Mouse (Mus musculus): ENCODE measurements around the gene Hist1h4j.
"Not testable (repeated sequence)": the region's sequence is repeated elsewhere in the genome, so short reads cannot be mapped to it uniquely, and the experiment has no call there.

The Hist1h4j gene

DNA sequence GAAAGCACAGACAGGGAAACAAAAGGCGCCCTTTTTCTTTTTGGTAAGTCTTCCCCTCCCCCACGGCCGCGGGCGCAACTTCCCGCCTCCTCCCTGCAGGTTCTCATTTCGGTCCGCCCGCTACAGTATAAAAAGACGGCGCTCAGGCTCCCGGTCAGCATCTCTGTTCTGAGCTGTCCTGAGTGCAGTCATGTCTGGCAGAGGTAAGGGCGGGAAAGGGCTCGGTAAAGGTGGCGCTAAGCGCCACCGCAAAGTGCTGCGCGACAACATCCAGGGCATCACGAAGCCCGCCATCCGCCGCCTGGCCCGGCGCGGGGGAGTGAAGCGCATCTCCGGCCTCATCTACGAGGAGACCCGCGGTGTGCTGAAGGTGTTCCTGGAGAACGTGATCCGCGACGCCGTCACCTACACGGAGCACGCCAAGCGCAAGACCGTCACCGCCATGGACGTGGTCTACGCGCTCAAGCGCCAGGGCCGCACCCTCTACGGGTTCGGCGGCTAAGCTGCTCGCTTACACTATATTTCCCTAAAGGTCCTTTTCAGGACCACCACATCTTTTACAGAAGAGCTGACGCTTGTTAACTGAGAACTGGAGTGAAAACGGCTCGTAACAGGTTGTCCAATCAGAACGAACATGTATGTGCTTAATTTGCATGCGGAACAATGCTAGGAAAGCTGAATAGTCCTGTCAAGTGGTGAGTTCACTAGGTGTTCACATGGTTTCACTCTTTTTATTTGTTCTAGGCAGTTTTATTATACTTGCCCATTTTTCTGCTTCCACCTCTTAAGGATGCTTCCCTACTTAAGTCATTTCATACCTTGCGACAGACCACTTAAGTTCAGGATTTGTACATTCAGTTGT is at the start of gene Hist1h4j:
Gene Hist1h4j, plus strand, starts transcription at position 159 of the 862 bp plus-strand sequence.
- peak; percentile 50 to 57 for DNase-seq

DNA sequence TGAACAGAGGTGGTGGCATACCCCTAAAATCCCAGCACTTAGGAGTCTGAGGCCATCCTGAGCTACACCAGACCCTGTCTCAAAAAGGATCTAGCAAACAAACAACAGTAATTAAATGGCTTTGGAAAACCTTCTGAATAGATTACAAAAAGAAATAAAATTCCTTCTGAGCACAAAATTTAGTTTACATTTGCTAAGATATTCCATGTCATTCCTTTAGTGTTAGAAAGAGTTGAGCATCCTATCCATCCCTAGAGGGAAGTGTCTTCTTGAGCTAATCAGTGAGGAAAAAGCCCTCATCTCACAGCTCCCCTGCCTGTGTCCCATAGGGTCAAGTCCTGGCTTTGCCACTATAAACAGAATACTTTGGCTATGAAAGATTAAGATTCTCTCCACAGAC is 37.1 kb upstream of the Hist1h4j start, which contains the start of gene Olfr1359:
Gene Olfr1359, plus strand, starts transcription at position 301 of the 400 bp plus-strand sequence.
- no peak for DNase-seq

DNA sequence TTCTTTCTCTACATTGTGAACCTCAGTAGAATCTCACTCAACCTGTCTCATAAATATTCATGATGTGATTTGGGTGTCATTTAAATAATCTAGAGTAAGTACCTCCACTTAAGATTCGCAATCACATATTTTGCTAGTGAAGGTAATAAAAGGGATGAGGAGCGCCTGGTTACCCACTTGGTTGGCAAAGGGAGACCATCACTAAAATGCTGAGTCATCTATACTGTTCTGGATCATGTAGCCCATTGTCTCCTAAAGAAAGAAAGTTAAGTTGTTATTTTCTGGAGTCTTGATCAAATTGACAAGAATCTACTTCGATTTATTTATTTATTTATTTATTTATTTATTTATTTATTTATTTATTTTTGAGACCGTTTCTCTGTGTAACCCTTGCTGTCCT is 28.2 kb upstream of the Hist1h4j start:
- no peak for DNase-seq

DNA sequence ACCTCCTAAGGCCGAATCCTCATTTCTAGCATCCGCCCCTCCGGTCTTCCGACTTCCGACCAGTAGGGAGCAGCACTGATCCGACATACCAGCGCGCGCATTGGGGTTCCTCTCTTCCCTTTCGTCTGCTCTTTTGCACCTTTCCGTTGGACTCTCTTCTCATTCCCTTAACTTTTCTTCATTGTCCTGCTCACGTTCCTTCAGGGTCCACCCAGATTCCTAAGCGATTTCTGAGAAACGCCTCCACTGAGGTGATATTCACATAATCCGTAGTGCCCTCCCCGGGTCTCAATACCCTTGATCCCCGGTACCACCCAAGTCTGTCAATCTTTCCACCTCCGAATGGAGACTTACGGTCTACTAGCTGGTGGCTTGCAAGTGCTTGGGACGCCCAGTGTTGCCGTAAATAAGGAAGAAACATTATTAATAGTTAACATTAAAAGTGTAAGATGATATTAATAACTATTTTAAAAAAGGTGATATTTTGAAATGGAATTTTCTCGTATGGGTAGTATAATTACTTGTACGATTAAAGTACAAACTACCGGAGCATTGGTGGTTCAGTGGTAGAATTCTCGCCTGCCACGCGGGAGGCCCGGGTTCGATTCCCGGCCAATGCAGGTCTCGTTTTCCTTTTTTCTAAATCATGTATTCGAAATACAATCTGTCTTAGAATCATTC is 24.7 kb upstream of the Hist1h4j start:
- DNase-seq, result peak; percentile 86 to 89

DNA sequence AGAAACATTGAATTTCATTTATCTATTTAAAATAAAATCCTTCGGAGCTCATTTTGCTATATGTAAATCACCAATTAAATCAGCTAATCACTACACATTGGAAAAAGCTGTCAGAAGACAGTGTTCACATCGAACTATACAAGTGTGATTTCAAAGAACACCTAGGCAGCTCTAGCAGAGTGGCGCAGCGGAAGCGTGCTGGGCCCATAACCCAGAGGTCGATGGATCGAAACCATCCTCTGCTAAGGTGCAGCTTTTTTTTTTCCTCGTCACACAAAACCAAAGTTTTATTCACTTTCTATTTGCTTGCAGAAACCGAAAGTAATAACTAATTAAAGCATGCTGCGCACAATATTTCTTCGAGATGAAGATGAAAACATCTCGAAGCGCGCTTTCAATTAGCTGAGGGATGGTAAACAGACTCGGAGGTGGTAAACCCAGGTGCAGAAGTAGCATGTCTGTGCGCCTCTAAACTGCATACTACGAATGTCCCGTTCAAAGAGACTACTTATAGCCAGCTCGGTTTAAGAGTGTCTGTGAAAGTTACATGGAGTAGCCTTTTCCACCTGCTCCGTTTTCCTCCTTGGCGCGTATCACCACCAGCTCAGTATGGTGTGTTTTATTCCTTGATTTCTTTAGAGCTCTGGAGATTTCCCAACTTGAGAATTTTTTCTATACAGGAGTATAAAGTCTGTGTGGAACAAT is 23.9 kb upstream of the Hist1h4j start:
- peak; percentile 67 to 76 for DNase-seq

DNA sequence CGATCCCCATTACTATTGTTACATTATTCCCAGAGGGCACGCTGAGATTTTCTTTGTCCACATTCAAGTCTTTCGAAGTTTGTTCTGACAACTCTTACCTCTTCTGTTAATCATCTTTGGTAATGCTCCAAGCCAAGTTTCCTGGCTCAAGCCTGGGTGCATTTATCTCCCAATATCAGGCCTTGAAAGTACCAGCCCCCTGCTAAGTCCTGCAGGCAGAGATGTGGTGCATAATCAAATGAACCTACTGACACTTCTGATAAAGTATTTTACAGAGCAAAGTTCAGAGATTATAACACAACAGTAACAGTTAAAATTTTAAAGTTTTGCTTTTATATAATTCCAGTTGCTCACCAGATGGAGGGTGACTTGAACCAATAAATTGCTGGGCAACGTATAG is 23.2 kb upstream of the Hist1h4j start:
- no peak for DNase-seq

DNA sequence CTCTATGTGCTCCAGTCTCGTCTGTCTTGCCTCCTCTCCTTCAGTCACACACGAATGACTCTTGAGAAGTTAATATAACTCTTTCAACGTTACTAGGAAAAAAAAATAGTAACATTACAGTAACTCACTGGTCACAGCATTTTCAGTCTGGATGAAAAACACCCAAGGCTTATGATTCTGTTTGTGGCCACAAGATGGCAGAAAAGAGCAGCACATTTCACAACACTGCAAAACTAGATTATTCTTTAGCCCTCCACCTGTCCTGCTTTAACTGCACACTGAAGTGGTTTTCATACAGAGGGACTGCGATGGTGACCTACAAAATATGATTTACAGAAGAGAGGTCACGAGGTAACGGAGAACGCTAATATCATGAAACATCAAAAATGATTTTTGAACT is 20.1 kb upstream of the Hist1h4j start:
- peak; percentile 43 to 62 for DNase-seq

DNA sequence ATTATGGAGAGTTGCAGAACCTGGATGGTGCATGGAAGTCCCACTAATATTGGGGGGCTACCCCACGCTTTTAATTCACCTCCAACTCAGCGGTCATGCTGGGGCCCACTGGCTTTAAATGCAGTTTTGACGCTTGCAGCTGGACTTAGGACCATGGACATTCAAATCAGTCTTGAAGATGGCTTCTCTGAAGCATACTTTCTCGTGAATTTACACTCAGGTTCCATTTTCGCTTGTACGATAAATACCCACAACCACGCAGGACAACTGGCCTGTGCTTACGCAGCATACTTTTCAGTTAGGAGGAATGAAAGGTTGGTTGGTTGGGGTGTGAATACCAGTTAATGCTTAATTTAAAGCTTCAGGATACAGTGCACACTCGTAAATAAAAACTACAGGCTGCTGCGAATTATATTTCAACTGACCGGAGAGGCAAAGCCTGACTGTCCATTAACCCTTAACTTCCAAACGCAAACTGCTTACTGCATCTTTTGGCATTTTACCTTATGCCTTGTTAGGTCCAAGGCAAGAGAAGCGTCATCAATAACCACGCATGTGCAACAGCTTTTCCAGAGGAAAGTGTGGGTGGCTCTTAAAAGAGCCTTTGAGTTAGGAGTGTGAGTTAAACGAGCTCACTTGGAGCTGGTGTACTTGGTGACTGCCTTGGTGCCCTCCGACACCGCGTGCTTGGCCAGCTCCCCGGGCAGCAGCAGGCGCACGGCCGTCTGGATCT is 19.6 kb upstream of the Hist1h4j start:
- no peak for DNase-seq

DNA sequence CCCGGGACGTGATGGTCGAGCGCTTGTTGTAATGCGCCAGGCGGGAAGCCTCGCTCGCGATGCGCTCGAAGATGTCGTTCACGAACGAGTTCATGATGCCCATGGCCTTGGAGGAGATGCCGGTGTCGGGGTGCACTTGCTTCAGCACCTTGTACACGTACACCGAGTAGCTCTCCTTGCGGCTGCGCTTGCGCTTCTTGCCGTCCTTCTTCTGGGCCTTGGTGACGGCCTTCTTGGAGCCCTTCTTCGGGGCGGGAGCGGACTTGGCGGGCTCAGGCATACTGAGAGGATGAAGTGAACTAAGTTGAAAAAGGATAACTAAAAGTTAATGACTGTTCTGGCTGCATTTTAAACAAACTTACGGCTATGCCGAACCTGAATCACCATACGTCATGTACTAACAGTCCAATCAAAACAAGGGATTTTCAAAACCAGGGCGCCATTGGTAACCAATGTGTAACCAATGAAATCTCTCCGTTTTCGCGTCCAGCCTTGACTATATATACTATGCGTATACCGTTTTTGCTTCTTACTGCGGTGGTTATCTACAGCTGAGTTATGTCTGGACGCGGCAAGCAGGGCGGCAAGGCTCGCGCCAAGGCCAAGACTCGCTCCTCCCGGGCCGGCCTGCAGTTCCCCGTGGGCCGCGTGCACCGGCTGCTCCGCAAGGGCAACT is 18.9 kb upstream of the Hist1h4j start, which contains the start of the genes Hist1h2bl and Hist1h2ai:
Gene Hist1h2bl, minus strand, starts transcription at position 280 of the 676 bp plus-strand sequence.
Gene Hist1h2ai, plus strand, starts transcription at position 559 of the 676 bp plus-strand sequence.
- peak; percentile 62 to 82 for DNase-seq

DNA sequence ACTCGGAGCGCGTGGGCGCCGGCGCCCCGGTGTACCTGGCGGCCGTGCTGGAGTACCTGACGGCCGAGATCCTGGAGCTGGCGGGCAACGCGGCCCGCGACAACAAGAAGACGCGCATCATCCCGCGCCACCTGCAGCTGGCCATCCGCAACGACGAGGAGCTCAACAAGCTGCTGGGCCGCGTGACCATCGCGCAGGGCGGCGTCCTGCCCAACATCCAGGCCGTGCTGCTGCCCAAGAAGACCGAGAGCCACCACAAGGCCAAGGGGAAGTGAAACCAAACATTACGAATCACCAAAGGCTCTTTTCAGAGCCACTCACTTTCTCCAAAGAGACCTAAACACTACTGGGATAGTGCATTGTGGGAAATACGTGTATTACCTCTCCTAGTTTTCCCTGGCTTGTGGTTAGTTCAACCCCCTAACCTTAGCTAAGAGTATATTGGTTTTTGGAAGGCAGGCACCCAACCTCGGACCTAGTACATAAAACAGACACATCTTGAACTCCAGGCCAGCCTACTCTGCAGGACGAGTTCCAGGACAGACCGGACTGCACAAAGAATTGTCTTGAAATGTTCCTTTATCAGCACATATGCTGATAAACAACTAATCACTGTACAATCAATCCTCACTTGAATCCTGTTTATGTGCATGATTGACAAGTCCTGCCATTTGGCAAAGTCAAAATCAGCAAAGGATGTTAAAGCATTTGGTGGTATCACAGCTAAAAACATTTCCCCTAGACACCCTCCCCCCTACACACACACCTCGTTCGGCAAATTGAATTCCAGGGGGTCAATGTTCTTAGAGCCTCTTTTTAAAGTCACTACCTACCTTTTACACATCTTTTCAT is 18.1 kb upstream of the Hist1h4j start:
- not testable (repeated sequence) for DNase-seq

DNA sequence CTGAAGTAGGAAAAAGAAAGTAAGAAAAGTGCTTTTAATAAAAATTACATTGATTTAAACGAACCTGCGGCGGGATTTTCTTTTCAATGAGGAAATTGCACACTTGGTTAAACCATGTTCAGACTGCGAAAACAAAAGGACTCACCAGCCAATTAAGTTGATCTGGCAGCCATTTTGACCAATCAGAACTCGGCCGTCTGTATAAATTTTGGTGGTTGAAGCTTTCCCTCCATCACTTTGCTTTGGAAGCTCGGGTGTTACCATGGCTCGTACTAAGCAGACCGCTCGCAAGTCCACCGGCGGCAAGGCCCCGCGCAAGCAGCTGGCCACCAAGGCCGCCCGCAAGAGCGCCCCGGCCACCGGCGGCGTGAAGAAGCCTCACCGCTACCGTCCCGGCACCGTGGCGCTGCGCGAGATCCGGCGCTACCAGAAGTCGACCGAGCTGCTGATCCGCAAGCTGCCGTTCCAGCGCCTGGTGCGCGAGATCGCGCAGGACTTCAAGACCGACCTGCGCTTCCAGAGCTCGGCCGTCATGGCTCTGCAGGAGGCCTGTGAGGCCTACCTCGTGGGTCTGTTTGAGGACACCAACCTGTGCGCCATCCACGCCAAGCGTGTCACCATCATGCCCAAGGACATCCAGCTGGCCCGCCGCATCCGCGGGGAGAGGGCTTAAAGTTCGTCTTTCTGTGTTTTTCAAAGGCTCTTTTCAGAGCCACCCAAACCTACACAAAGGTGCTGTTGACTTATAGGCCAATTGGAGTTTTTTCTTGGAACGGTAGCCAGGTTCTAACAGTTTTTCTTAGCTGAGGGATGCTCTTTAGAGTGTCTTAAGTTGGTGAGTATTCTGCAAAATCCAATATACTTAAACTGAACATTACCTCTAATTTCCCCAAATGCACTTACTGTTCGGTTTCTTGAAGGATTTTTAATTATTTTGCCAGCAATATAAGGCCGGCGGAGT is 17.2 kb upstream of the Hist1h4j start, which contains the start of gene Hist1h3h:
Gene Hist1h3h, plus strand, starts transcription at position 263 of the 961 bp plus-strand sequence.
- peak; percentile 66 to 75 for DNase-seq

DNA sequence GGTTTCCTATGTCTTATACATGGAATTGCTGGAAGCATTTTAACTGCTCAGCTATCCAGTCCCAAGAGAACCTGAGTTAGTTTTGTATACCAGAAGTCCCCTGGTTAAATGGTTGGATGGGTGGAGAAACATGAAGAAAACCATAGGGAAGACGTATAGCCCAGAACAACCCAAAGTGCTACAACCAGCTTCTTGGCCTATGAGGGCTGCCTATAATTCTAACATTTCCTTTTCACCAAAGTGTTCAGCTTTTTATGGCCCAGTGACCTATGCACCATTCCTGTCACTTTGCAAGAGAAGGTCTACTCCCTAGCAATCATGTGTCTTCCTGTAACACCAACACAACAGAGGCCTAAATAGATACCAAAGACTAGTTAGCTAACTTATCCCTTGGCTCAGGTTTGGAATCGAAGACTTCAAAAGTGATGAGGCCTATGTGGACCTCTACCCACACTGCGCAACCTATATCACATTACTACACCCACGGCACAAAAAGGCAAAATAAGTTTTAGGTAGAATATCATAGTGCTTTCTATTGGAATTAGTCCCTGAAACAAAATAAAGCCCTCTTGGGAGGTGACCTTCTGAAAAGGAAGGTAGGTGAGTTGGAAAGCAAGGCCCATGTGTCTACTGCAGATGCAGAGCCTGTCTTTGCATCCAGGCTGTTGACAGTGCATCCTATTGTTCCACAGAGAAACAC is 16.3 kb upstream of the Hist1h4j start:
- DNase-seq, result no peak

DNA sequence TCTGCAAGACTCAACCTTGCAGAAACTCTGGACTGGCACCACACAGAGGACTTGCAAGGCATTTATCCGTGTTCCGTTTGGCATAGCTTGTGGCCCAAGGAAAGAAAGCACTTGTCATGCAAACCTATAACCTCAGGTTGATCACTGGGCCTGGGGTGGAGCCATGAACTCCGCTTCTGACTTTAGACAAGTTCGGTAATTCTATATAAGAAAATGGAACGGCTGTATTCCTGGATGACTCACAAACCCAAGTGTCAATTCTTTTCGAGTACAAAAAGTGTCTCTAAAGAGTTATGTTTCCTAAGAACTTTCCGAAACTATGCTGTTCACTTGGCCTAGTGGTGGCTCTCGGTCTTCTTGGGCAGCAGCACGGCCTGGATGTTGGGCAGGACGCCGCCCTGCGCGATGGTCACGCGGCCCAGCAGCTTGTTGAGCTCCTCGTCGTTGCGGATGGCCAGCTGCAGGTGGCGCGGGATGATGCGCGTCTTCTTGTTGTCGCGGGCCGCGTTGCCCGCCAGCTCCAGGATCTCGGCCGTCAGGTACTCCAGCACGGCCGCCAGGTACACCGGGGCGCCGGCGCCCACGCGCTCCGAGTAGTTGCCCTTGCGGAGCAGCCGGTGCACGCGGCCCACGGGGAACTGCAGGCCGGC is 13.6 kb upstream of the Hist1h4j start:
- not testable (repeated sequence) for DNase-seq

DNA sequence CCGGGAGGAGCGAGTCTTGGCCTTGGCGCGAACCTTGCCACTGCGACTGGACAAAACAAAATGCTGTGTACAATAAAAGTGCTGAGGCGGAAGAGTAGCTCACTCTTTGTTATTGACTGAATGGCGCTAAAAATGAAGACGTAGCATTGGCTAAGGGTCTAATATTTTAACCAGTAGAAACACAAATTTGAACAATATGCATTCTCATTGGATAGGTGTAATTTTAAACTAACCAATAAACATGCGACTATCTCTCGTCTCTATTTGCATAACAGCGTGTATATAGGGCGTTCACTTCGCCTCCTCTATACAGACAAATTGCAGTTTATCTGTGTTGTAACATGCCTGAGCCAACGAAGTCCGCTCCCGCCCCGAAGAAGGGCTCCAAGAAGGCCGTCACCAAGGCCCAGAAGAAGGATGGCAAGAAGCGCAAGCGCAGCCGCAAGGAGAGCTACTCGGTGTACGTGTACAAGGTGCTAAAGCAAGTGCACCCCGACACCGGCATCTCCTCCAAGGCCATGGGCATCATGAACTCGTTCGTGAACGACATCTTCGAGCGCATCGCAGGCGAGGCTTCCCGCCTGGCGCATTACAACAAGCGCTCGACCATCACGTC is 13.0 kb upstream of the Hist1h4j start, which contains the start of gene Hist1h2bm:
Gene Hist1h2bm, plus strand, starts transcription at position 288 of the 616 bp plus-strand sequence.
- DNase-seq, result peak; percentile 10 to 44

DNA sequence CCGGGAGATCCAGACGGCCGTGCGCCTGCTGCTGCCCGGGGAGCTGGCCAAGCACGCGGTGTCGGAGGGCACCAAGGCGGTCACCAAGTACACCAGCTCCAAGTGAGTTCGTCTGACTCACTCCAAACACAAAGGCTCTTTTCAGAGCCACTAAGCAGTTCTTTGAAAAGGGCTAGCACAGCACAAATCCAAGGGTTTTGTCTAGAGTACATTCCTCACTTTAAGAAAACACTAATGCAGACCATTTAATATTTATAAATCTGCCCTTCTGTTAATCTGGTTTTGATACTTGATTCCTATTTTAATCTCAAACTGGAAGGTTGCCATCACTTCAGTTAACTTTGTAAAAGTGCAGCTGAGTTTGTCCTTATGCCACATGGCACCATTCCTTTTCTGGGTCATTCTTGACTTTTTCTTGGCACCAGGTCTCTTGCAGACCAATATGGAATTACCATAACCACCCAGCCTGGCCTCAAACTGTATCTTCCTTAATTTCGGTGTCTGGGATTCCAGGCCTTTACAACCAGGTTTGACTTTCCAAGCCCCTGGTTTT is 12.4 kb upstream of the Hist1h4j start:
- no peak for DNase-seq

DNA sequence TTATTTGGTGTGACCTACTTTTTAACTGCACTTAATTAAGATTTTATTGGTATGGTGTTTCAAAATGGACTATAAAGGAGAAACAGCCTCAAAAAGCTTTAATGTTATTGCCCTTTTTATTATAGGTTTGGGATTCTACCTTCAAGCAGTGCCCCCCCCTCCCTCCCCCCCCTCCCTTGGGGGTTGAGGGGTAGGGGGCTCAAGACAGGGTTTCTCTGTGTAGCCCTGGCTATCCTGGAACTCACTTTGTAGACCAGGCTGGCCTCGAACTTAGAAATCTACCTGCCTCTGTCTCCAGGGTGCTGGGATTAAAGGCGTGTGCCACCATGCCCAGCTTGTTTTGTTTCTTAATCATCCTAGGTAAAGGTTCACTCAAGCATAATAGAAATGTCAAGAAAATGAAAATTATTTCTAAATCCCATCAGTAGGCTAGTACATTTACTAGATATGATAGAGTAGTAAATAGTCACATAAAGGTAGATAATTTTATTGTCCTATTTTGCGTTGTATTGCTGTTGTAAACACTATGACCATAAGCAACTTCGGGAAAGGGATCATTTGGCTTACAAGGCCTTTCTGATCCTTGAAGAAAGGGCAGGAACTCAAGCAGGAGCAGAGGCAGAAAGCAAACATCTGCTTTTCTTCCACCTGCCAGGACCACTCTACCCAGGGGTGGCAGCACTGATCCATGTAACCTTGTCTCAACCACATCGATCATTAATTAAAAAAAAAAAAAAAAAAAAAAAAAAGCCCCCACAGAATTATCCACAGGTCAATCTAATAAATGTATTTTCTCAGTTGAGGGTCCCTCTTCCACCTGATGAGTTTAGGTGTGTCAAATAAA is 11.6 kb upstream of the Hist1h4j start:
- DNase-seq, result no peak

Data from lung, adult 18-20 months (tissue).